Mouse (Mus musculus) ES-CJ7 (cell line): ENCODE results near the gene Gse1.

Experiments used
- DNase-seq: peaks from one replicate; pipeline ENCODE4 v3.0.0; 2011; ENCODE audit warnings: low read depth, low spot score

The Gse1 gene

GRCm38 (mm10) chr8:120478754-120479153, 250.5 kb downstream of the Gse1 start:
- DNase-seq: no peak

- DNase-seq: no peak
These were observed 251.4 kb downstream of the Gse1 start for GRCm38 (mm10) chr8:120479691-120480090.

DNA sequence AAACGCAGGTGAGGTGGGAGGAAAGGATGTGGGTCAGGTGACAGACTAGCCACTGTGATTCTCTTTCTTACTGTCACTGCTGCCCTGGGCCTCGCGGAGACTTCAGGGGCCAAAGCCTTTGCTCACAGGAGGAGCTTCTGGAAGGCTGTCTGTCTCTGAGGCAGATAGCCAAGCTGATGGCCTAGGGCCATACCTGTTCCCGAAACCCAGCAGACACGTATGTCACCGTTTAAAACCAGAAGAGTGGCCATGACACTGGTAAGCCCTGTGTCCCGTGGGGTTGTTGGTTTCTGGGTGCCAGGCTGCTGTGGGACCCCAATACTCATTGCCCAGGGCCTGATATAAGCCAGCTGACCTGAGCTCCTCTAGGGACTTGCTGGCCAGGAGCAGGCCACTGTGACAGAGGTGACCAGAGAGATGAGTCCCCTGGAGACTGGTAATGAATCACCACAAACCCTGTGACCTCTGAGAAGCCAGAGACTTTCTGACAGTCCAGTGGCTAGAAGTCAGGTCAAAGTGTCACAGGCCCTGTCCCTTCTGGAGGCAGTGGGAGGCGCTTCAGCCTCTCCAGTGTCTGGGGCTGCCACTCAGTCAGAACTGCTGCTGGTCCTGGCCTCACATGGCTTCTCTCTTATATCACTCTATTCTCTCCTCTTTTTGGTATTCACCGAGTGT, 253.9 kb downstream of the Gse1 start:
- DNase-seq: no peak

DNA sequence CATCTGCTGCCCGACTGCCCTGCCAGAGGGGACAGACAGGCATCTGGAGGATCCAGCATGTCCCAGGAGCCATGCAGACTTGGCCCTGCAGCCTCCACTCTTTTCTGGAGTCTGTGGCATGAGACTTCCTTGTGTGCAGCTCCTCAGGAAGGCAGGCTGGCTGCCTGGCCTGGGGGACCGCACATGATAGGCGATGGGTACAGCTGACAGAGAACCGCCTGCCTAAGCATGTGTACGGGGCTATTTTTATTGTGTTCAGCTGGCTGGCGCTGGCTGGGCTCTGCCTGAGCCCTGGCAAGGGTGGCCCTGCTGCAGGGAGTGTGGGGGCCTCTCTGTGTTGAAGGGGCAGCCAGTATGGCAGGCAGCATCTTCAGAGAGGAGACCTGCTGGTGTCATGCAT, 256.2 kb downstream of the Gse1 start:
- DNase-seq: no peak

DNA sequence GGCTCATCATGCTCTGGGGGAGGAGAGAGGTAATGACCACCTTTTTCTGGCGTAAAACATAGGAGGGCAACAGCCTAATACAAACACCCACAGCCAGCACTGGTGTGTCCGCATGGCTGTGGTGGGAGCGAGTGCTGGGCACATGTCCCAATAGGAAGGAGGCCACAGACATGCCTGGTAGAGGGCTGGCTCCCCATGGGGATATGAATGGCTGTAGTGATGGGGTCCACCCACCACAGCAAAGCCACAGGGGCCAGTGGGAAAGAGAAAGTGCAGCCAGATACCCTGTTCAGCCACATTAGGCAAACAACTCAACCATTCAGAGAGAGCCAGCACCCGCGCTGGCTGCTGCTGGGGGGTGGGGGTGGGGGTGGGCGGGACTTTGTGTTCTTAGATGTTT, 256.9 kb downstream of the Gse1 start:
- DNase-seq: no peak

GRCm38 (mm10) chr8:120485551-120486476, 257.6 kb downstream of the Gse1 start:
- DNase-seq: peak; percentile 44

- peak; percentile 73 for DNase-seq
These were observed 258.5 kb downstream of the Gse1 start for GRCm38 (mm10) chr8:120486477-120487376.

GRCm38 (mm10) chr8:120487377-120487728, 259.1 kb downstream of the Gse1 start:
- DNase-seq: no peak

DNA sequence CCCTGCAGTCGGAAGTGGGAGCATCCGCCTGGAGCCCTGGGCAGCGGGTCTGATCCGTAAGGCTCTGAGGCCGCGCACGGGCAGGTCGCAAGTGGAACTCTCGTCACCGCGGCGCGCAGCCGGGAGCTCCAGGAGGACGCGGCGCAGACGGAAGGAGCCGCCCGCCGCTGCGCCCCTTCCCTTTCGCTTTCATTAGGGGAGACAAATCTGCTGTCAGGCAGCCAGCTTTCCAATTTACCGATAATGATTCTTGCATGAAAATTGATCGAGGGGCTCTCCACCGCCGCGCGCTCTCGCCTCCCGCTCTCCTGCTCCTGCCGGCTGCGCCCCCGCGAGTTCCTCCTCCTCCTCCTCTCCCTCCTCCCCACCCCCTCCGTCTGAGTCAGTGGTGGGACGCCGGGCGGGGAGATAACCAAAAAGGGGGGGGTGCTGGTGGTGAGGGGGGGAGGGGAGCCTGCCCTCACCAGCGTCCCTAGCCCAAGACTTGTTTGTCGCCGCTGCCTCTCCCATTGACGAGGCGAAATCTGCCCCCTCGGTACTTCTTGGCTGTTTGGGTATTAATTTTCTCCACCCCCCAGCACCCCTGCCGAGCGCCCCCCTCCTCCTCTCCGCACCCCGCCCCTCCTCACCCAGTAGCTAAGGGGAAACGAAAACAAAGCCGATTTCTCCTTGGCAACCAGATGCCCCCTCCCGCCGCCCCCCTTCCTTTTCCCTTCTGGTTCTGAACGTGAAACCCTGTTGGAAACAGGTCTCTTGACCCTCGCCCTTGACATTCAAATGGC, 259.7 kb downstream of the Gse1 start:
- peak; percentile 94 for DNase-seq

- no peak for DNase-seq
These were observed 260.4 kb downstream of the Gse1 start for GRCm38 (mm10) chr8:120488636-120489131.

DNA sequence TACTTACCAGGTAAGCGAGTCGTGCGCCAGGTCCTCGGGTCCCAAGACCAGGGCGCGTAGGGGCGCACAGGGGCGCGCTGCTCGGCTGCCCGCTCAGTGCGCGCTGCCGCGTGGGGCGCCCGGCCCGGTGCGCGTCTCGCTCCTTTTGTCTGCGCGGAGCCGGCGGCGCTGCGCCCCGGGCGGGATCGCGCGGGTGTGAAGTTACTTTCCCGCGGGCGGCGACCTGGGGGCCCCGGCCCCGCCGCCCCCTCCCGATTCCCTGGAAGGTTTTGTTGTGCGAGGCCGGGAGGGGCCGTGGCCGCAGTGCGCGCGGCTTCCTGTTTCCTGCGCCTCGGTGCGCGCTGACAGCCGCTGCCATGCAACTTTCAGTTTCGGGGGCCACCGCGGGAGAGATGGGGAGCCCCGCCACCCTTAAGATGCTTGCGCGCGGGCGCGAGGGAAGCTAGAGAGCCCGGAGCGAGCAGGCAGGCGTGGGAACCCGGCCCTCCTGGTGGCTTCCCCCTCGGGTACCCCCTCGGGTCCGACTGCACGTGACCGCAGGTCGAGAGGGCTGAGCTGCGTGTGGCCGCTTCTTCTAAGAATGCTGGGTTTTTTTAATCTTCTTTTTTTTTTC, 261.0 kb downstream of the Gse1 start:
- DNase-seq: no peak

DNA sequence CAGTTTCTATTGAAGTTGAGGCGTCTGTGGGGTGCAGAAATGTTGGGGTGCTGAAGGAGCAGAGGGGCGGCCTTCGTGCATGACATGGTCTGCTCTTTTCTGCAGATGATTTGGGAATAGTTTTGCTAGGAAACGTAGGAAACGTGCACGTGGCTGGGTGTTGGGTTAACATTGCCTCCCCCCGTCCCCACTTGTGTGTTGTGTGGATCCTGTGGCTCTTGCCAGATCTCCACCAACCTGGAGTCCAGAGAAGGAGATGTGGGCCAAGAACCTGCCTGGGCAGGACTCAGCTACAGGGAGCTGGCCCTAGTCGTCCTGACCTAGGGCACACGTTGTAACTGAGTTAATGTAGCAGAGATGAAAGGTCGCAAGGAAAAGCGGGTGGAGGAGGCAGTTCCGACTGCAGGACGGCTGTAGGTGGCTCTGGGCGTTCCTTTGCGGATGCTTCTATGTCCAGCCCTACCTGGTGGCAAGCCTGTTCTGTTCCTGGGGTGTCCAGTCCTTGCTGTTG, 261.6 kb downstream of the Gse1 start:
- DNase-seq: no peak

- no peak for DNase-seq
These were observed 262.3 kb downstream of the Gse1 start for GRCm38 (mm10) chr8:120490354-120491141.

- no peak for DNase-seq
These were observed 263.0 kb downstream of the Gse1 start for GRCm38 (mm10) chr8:120491166-120491793.

GRCm38 (mm10) chr8:120492193-120492880, 264.1 kb downstream of the Gse1 start:
- DNase-seq: no peak

- no peak for DNase-seq
These were observed 264.6 kb downstream of the Gse1 start for GRCm38 (mm10) chr8:120492881-120493220.

DNA sequence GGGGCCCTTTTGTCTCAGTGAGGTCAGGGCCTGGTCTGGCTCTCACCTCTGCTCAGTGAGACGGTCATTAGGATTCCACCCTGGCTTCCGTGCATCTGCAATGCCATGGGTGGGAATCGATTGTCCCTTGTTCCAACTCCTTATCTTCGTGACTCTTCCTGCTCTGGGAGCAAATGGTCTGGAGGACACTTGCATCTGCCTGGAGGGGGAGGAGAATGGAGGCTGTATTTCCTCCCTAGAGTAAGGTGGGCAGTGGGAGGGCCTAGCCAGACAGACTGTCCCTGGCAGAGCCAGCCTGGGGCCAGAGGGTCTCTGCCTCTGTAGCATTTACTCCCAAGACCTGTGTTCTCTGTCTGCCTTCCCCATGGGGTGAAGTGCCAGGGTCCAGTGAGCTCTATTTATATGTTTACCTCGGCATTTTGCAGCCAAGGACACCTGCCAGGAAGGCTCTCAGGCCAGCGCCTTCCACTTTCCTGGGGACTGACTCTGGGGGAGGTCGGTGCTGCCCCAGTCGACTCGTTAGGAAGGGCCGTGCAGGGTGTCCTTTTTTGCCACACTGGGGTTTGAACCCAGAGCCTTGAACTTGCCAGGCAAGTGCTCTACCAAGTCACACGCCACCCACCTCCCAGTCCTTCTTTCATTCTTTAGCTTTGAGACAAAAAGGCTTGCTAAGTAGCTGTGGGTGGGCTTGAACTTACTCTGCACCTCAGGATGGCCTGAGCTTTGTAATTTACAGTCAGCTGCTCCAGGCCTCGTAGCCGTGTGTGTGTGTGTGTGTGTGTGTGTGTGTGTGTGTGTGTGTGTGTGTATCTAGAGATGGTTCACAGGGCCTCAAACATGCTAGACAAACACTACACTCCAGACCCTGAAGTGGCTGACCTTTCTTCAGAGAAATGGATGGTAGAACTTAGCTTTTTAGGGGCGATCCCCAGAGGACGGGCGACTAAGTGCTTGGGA, 265.5 kb downstream of the Gse1 start:
- no peak for DNase-seq
